Mouse (Mus musculus) splenic B cell, adult 2 months (primary cell): ENCODE results near the gene Tmprss9.
A peak's percentile ranks its signal among the peaks of the same experiment; 100 is the strongest.

Experiments
- DNase-seq: peaks from one replicate; pipeline ENCODE4 v3.0.0-alpha.2; 2011; ENCODE audit warnings: low read depth, low spot score
- H3K27me3 ChIP-seq: 2 replicates; pipeline ENCODE4 v1.6.1; 2012; ENCODE audit warnings: mild to moderate bottlenecking, low read length, moderate library complexity, mixed read lengths; ENCODE audit not compliant: control insufficient read depth, poor library complexity, insufficient read depth, severe bottlenecking
- H3K36me3 ChIP-seq: 2 replicates; pipeline ENCODE4 v1.6.1; 2012; ENCODE audit warnings: mild to moderate bottlenecking, low read length, moderate library complexity, mixed read lengths; ENCODE audit not compliant: control insufficient read depth, poor library complexity, insufficient read depth, severe bottlenecking

Gene Tmprss9

GRCm38 (mm10) chr10:80930361-80931152 is 58.9 kb downstream of the Tmprss9 start:
- peak; percentile 75 for DNase-seq
- Histone ChIP-seq H3K27me3 (no peaks in the 10 kb centered on the region), H3K36me3 (peaks cover 2% of the 10 kb centered on the region; the same call in 1 of the 2 replicates)

GRCm38 (mm10) chr10:80931153-80931671 is 59.6 kb downstream of the Tmprss9 start:
- Histone ChIP-seq H3K36me3 (peaks cover 2% of the 10 kb centered on the region; the same call in 1 of the 2 replicates), H3K27me3 (no peaks in the 10 kb centered on the region)
- peak; percentile 58 for DNase-seq

- H3K36me3 ChIP-seq: peaks cover 2% of the 10 kb centered on the region; the same call in 1 of the 2 replicates
- no peak for DNase-seq
- no peaks in the 10 kb centered on the region for H3K27me3 ChIP-seq
Measured at GRCm38 (mm10) chr10:80931695-80932094, 60.0 kb downstream of the Tmprss9 start.

- Histone ChIP-seq H3K27me3 (no peaks in the 10 kb centered on the region), H3K36me3 (peaks cover 2% of the 10 kb centered on the region; the same call in 1 of the 2 replicates)
- peak; percentile 36 for DNase-seq
Measured at GRCm38 (mm10) chr10:80932206-80932605, 60.6 kb downstream of the Tmprss9 start.

- Histone ChIP-seq H3K36me3 (peaks cover 2% of the 10 kb centered on the region; the same call in 1 of the 2 replicates), H3K27me3 (no peaks in the 10 kb centered on the region)
- peak; percentile 43 for DNase-seq
Measured at GRCm38 (mm10) chr10:80932700-80933420, 61.2 kb downstream of the Tmprss9 start.

- Histone ChIP-seq H3K36me3 (peaks cover 2% of the 10 kb centered on the region; the same call in 1 of the 2 replicates), H3K27me3 (no peaks in the 10 kb centered on the region)
- DNase-seq: peak; percentile 73
Measured at GRCm38 (mm10) chr10:80933421-80933979, 61.9 kb downstream of the Tmprss9 start.

GRCm38 (mm10) chr10:80934136-80934985 is 62.7 kb downstream of the Tmprss9 start:
- no peak for DNase-seq
- H3K36me3 ChIP-seq: peaks cover 2% of the 10 kb centered on the region; the same call in 1 of the 2 replicates
- H3K27me3 ChIP-seq: no peaks in the 10 kb centered on the region

GRCm38 (mm10) chr10:80935241-80935640 is 63.6 kb downstream of the Tmprss9 start:
- Histone ChIP-seq H3K27me3 (no peaks in the 10 kb centered on the region), H3K36me3 (peaks cover 2% of the 10 kb centered on the region; the same call in 1 of the 2 replicates)
- peak; percentile 77 for DNase-seq

- DNase-seq: peak; percentile 30
- H3K27me3 ChIP-seq: no peaks in the 10 kb centered on the region
- peaks cover 2% of the 10 kb centered on the region; the same call in 1 of the 2 replicates for H3K36me3 ChIP-seq
Measured at GRCm38 (mm10) chr10:80935698-80936097, 64.0 kb downstream of the Tmprss9 start.

- H3K27me3 ChIP-seq: no peaks in the 10 kb centered on the region
- H3K36me3 ChIP-seq: peaks cover 2% of the 10 kb centered on the region; the same call in 1 of the 2 replicates
- no peak for DNase-seq
Measured at GRCm38 (mm10) chr10:80936135-80936809, 64.6 kb downstream of the Tmprss9 start.

GRCm38 (mm10) chr10:80936810-80937164 is 65.1 kb downstream of the Tmprss9 start:
- H3K36me3 ChIP-seq: no peaks in the 10 kb centered on the region
- H3K27me3 ChIP-seq: no peaks in the 10 kb centered on the region
- no peak for DNase-seq

GRCm38 (mm10) chr10:80937646-80938045 is 66.0 kb downstream of the Tmprss9 start:
- Histone ChIP-seq H3K36me3 (no peaks in the 10 kb centered on the region), H3K27me3 (no peaks in the 10 kb centered on the region)
- peak; percentile 35 for DNase-seq

- H3K27me3 ChIP-seq: no peaks in the 10 kb centered on the region
- H3K36me3 ChIP-seq: no peaks in the 10 kb centered on the region
- no peak for DNase-seq
Measured at GRCm38 (mm10) chr10:80938831-80939550, 67.3 kb downstream of the Tmprss9 start.
